Mouse (Mus musculus) C2C12 (cell line): ENCODE measurements at regions not wholly inside any gene's neighbourhood (a gene's known extent, or its start where the extent isn't known, plus 50 kb on each side); places are given as distances from the start of the nearest gene placed in this dataset.

Experiments used
- H3K27me3 ChIP-seq: one replicate; pipeline ENCODE4 v1.6.1; 2011; ENCODE audit not compliant: control insufficient read depth, insufficient read depth, insufficient read length
- H3K36me3 ChIP-seq: one replicate; pipeline ENCODE4 v1.6.1; 2011; ENCODE audit not compliant: control insufficient read depth, insufficient read depth
- H3K4me3 ChIP-seq: one replicate; pipeline ENCODE4 v1.5.1; 2011; ENCODE audit warnings: mild to moderate bottlenecking, control low read depth; ENCODE audit not compliant: poor library complexity, insufficient read depth, severe bottlenecking
- H3K79me2 ChIP-seq: one replicate; pipeline ENCODE4 v1.6.1; 2011; ENCODE audit not compliant: control insufficient read depth, insufficient read depth
- H3K79me3 ChIP-seq: one replicate; pipeline ENCODE4 v1.6.1; 2011; ENCODE audit warnings: low read depth, control low read depth
- H3ac ChIP-seq: one replicate; pipeline ENCODE3; 2011; ENCODE audit warnings: low read depth; ENCODE audit not compliant: control insufficient read depth, insufficient read length
- CEBPB ChIP-seq: IDR thresholded peaks from one replicate; pipeline ENCODE4 v1.6.1; 2011; ENCODE audit warnings: low read depth, mild to moderate bottlenecking, control low read depth, moderate library complexity
- CTCF ChIP-seq: IDR thresholded peaks from one replicate; pipeline ENCODE4 v1.5.1; 2011; ENCODE audit not compliant: control insufficient read depth, insufficient read depth, insufficient read length
- FOSL1 ChIP-seq: IDR thresholded peaks from one replicate; pipeline ENCODE4 v1.8.0; 2011; ENCODE audit warnings: mild to moderate bottlenecking, low read length; ENCODE audit not compliant: poor library complexity, insufficient read depth, severe bottlenecking
- MAX ChIP-seq: IDR thresholded peaks from one replicate; pipeline ENCODE4 v1.6.1; 2011; ENCODE audit warnings: mild to moderate bottlenecking, control low read depth
- MYOD1 ChIP-seq: IDR thresholded peaks from one replicate; pipeline ENCODE4 v1.6.1; 2011; ENCODE audit warnings: low read depth; ENCODE audit not compliant: control insufficient read depth, insufficient read length
- MYOG ChIP-seq: IDR thresholded peaks from one replicate; pipeline ENCODE4 v1.6.1; 2011; ENCODE audit not compliant: control insufficient read depth, insufficient read length; ENCODE audit errors: extremely low read depth
- USF1 ChIP-seq: IDR thresholded peaks from one replicate; pipeline ENCODE4 v1.6.1; 2011; ENCODE audit warnings: low read depth, mild to moderate bottlenecking, control low read depth, moderate library complexity

GRCm38 (mm10) chrX:77432001-77432565, 78.7 kb upstream of the Tbl1x start:
- Histone ChIP-seq H3K36me3 (no peaks in the 10 kb centered on the region), H3K79me2 (no peaks in the 10 kb centered on the region), H3K27me3 (no peaks in the 10 kb centered on the region), H3ac (no peak overlapping the region), H3K79me3 (no peaks in the 10 kb centered on the region), H3K4me3 (no peak overlapping the region)
- TF ChIP-seq FOSL1 (no peak), MAX (no peak), MYOD1 (no peak), CTCF (no peak), MYOG (no peak), USF1 (no peak), CEBPB (no peak)

- Histone ChIP-seq H3K4me3 (no peak overlapping the region), H3K79me3 (no peaks in the 10 kb centered on the region), H3ac (no peak overlapping the region), H3K27me3 (no peaks in the 10 kb centered on the region), H3K36me3 (no peaks in the 10 kb centered on the region), H3K79me2 (no peaks in the 10 kb centered on the region)
- TF ChIP-seq USF1, result peak; percentile 82
- no peak for TF ChIP-seq MYOD1
- TF ChIP-seq MYOG, result no peak
- peak; percentile 17 for TF ChIP-seq MAX
These were observed 77.7 kb upstream of the Tbl1x start for GRCm38 (mm10) chrX:77432846-77433810.

- no peaks in the 10 kb centered on the region for H3K79me2 ChIP-seq
- no peaks in the 10 kb centered on the region for H3K79me3 ChIP-seq
- no peak overlapping the region for H3ac ChIP-seq
- H3K36me3 ChIP-seq, result no peaks in the 10 kb centered on the region
- no peaks in the 10 kb centered on the region for H3K27me3 ChIP-seq
- TF ChIP-seq MYOD1, result no peak
- TF ChIP-seq FOSL1, result no peak
- no peak for TF ChIP-seq USF1
- H3K4me3 ChIP-seq, result no peak overlapping the region
These were observed 77.0 kb upstream of the Tbl1x start for GRCm38 (mm10) chrX:77433811-77434192.

GRCm38 (mm10) chrX:77443852-77444492, 66.8 kb upstream of the Tbl1x start:
- no peaks in the 10 kb centered on the region for H3K27me3 ChIP-seq
- TF ChIP-seq MAX, result no peak
- TF ChIP-seq MYOD1, result no peak
- no peak for TF ChIP-seq CEBPB
- no peak for TF ChIP-seq USF1
- no peak for TF ChIP-seq MYOG
- TF ChIP-seq CTCF, result no peak
- no peak for TF ChIP-seq FOSL1
- no peak overlapping the region for H3ac ChIP-seq
- H3K79me3 ChIP-seq, result no peaks in the 10 kb centered on the region
- H3K79me2 ChIP-seq, result no peaks in the 10 kb centered on the region
- no peaks in the 10 kb centered on the region for H3K36me3 ChIP-seq
- H3K4me3 ChIP-seq, result no peak overlapping the region

- Histone ChIP-seq H3K79me3 (no peaks in the 10 kb centered on the region), H3K27me3 (no peaks in the 10 kb centered on the region), H3K79me2 (no peaks in the 10 kb centered on the region), H3K36me3 (no peaks in the 10 kb centered on the region), H3ac (no peak overlapping the region), H3K4me3 (no peak overlapping the region)
- TF ChIP-seq FOSL1 (no peak), MYOD1 (no peak), CEBPB (no peak), MYOG (no peak), USF1 (no peak), CTCF (no peak)
These were observed 64.1 kb upstream of the Tbl1x start for GRCm38 (mm10) chrX:77446755-77447154.
